Mouse (Mus musculus) hindbrain, postnatal 0 days (tissue): ENCODE results near the gene Tgfa. TPM values are rescaled to one million over a fixed set of nuclear protein-coding genes. Genes with fewer than 3 reads are reported as not detected.

Experiments
- ATAC-seq: fragments of 200-750 bp; cut with Nextera tagmentation; 2 replicates; pipeline ENCODE4 v1.8.0; 2017; ENCODE audit warnings: mild to moderate bottlenecking, moderate TSS enrichment, moderate library complexity
- DNase-seq: peaks from one replicate; pipeline ENCODE4 v3.0.0-alpha.2; 2015; ENCODE audit warnings: low spot score
- H3K27ac ChIP-seq: fragments of 300-500 bp; sonication (generic); 2 replicates; pipeline ENCODE4 v1.5.1; 2014; ENCODE audit warnings: mild to moderate bottlenecking
- H3K27me3 ChIP-seq: fragments of 300-500 bp; sonication (generic); 2 replicates; pipeline ENCODE4 v1.6.1; 2014; ENCODE audit warnings: low read length, mixed read lengths; ENCODE audit not compliant: insufficient read depth
- H3K36me3 ChIP-seq: fragments of 300-500 bp; sonication (generic); 2 replicates; pipeline ENCODE4 v1.6.1; 2014; ENCODE audit warnings: low read length, mixed read lengths; ENCODE audit not compliant: insufficient read depth
- H3K4me1 ChIP-seq: fragments of 300-500 bp; sonication (generic); 2 replicates; pipeline ENCODE4 v1.6.1; 2014; ENCODE audit warnings: antibody characterized with exemption, low read length, mixed read lengths; ENCODE audit not compliant: insufficient read depth
- H3K4me2 ChIP-seq: fragments of 300-500 bp; sonication (generic); 2 replicates; pipeline ENCODE4 v1.6.1; 2014; ENCODE audit warnings: low read depth, mild to moderate bottlenecking, low read length, moderate library complexity, mixed read lengths
- H3K4me3 ChIP-seq: fragments of 300-500 bp; sonication (generic); 2 replicates; pipeline ENCODE4 v1.5.1; 2014; ENCODE audit warnings: low read length
- H3K9ac ChIP-seq: fragments of 300-500 bp; sonication (generic); replicated peaks from 2 replicates; pipeline ENCODE4 v1.6.1; 2014; ENCODE audit warnings: mild to moderate bottlenecking, low read length, moderate library complexity, mixed read lengths
- H3K9me3 ChIP-seq: fragments of 300-500 bp; sonication (generic); 2 replicates; pipeline ENCODE4 v1.6.1; 2016; ENCODE audit warnings: low read length, mixed read lengths
- CTCF ChIP-seq: IDR thresholded peaks from 2 replicates; pipeline ENCODE4 v1.5.1; 2016; ENCODE audit warnings: antibody characterized with exemption, control low read depth, low read depth
- WGBS: fragments of 180-500 bp; shearing (Covaris S2); extraction: QIAGEN DNeasy Blood & Tissue Kit; methylation state at CpG from one replicate; pipeline ENCODE4 v1.1.7; 2014; 5-methylcytosine and 5-hydroxymethylcytosine counted together
- polyA plus RNA-seq: library from polyadenylated mRNA; unstranded; fragments of >200 nt; fragmentation: Nextera tagmentation; extraction: Ambion mirVana; gene quantifications from 2 replicates; pipeline ENCODE4 v1.2.1, GENCODE M21; 2015
- total RNA-seq: library from RNA; depleted of rRNA; stranded (reverse); fragments of >200 nt; gene quantifications from 2 replicates; pipeline ENCODE4 v1.2.3, GENCODE M21; 2014

The Tgfa gene
- total and polyA plus RNA-seq, 2 experiments from 2014 or later = 14.2 to 40.5 TPM

GRCm38 (mm10) chr6:86222381-86222780, 27.4 kb downstream of the Tgfa start:
- 44% methylated on average over 7 of the region's 7 CpGs for WGBS
- TF ChIP-seq CTCF = no peak
- H3K4me1 ChIP-seq = no peaks in the 10 kb centered on the region

DNA sequence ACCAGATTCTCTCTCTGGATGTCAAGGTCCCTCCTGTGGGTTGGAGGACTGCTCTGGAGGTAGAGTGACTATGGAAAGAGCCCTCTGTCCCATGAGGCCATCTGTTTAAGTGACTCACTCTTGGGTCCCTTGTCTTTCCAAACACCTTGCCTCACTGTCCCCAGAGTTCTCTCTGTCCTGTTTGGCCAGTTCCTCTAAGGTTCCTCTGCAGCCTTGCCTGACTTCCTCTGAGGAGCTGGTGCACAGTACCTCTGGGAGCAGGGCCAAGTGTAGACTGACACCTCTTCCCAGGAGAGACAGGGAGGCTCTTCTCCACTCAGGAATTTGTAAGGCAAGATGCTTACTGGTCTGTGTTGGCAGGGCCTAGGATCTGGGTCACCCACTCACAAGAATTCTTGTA, 30.6 kb downstream of the Tgfa start:
- ATAC-seq (no peak), DNase-seq (no peak)
- H3K9me3 ChIP-seq = no peaks in the 10 kb centered on the region
- no peaks in the 10 kb centered on the region for H3K36me3 ChIP-seq
- no peak overlapping the region for H3K4me3 ChIP-seq
- TF ChIP-seq CTCF = no peak
- H3K4me1 ChIP-seq = no peaks in the 10 kb centered on the region
- H3K27me3 ChIP-seq = no peaks in the 10 kb centered on the region
- H3K9ac ChIP-seq = no peak overlapping the region
- no peak overlapping the region for H3K4me2 ChIP-seq
- no peak overlapping the region for H3K27ac ChIP-seq

More at GRCm38 (mm10) chr6:86222381-86222780, 27.4 kb downstream of the Tgfa start:
- no peak overlapping the region for H3K4me3 ChIP-seq
- no peaks in the 10 kb centered on the region for H3K9me3 ChIP-seq
- DNase-seq (no peak), ATAC-seq (no peak)
- H3K27me3 ChIP-seq = no peaks in the 10 kb centered on the region
- no peak overlapping the region for H3K27ac ChIP-seq
- H3K36me3 ChIP-seq = no peaks in the 10 kb centered on the region
- H3K4me2 ChIP-seq = no peak overlapping the region
- no peak overlapping the region for H3K9ac ChIP-seq

GRCm38 (mm10) chr6:86232367-86232766, 37.3 kb downstream of the Tgfa start:
- Histone ChIP-seq H3K9ac (no peak overlapping the region), H3K4me2 (no peak overlapping the region), H3K4me1 (no peaks in the 10 kb centered on the region), H3K36me3 (no peaks in the 10 kb centered on the region), H3K27ac (no peak overlapping the region), H3K27me3 (no peaks in the 10 kb centered on the region), H3K4me3 (no peak overlapping the region), H3K9me3 (no peaks in the 10 kb centered on the region)
- TF ChIP-seq CTCF = no peak
- DNase-seq (no peak), ATAC-seq (no peak)
- WGBS = 88% methylated on average over 5 of the region's 5 CpGs

DNA sequence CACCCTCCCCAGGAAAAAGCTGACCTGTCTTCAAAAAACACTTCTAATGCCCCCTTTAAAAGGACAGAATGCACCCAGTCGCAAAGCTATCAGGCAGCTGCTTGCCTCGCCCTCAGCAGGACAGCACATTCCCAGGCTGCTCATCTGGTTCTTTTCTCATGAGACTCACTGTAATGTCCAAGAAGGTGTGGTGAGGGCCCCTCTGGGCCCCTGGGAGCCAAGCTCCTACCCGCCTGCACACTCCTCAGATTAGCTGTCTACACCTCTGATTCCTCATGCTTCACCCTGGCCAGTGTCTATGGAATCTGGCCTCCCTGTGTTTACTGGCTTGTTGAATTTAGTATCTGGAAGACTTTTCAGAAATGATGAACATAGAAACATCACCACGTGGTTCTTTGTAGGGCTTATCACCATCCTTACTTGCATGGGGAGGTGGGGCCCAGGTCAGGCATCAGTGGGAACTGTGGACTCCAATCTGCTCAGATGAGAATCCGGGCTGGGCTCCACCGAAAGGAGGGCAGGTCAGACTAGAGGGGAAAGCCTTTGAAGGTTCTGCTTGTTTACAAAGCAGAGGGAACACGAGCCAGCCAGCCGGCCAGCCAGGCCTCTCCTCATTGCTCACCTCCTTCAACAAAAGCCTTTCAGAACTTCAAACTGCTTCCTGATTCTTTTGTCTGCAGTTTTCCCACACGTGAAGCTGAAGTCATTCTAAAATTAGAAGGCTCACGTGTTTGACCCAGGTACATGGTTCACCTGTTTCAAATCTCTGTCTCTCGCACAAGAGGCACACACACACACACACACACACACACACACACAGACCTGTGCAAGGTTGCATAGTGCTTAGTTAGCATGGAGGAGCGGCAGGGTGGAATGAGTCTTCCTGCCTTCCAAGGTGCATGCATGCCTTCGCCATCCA, 38.7 kb downstream of the Tgfa start:
- 44% methylated on average over 13 of the region's 13 CpGs for WGBS
- no peak for TF ChIP-seq CTCF
- Histone ChIP-seq H3K27ac (no peak overlapping the region; the same call in 1 of the 2 replicates), H3K36me3 (no peaks in the 10 kb centered on the region), H3K4me1 (no peaks in the 10 kb centered on the region), H3K27me3 (no peaks in the 10 kb centered on the region), H3K4me3 (no peak overlapping the region), H3K9me3 (no peaks in the 10 kb centered on the region), H3K9ac (no peak overlapping the region), H3K4me2 (no peak overlapping the region)
- DNase-seq (no peak), ATAC-seq (no peak)

DNA sequence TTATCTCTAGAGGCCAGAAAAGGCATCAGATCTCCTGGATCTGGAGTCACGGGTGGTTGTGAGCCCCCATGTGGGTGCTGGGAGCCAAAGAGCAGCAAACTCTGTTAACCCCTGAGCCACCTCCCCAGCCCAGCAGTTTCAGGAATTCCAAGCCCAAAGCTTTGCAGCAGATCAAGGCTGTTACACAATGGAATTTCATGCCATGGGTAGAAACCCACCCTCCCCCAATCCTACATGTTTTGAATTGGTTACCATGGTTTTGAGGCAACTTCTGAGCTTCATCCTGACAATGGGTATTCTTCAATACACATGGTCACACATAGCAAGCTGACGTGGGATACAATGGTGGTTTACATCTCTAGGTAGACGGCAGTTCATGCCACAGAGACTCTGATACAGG, 49.8 kb downstream of the Tgfa start:
- DNase-seq = no peak
- no peak overlapping the region for H3K4me2 ChIP-seq
- no peaks in the 10 kb centered on the region for H3K27me3 ChIP-seq
- no peak overlapping the region for H3K27ac ChIP-seq
- 0 out of 2 replicates have a peak, but pooled peaks cover 2% of the 10 kb centered on the region for H3K4me1 ChIP-seq
- H3K9ac ChIP-seq = no peak overlapping the region
- no peaks in the 10 kb centered on the region for H3K36me3 ChIP-seq
- H3K4me3 ChIP-seq = no peak overlapping the region
- WGBS = 17% methylated on average over 3 of the region's 3 CpGs
- H3K9me3 ChIP-seq = no peaks in the 10 kb centered on the region
- ATAC-seq = no peak
- no peak for TF ChIP-seq CTCF

DNA sequence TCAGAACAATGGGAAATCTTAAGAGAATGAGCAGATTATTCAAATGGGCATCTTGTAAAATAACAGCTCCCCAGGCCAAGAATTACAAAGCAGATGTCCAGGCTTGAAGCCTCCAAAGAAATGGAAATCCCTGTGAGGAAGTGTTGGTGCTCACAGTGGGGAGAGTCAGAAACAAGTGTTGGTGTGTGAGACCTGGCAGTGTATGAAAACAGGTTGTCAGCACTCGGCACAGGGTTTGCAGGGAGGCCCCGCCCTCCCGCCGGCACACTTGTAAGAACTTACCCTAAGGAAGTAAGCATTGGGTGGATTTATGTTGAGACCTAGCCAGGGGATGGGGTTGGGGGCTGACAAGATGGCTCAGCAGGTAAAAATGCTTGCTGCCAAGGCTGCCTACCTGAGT, 50.9 kb downstream of the Tgfa start:
- DNase-seq (no peak), ATAC-seq (no peak)
- no peak overlapping the region for H3K9ac ChIP-seq
- 41% methylated on average over 4 of the region's 4 CpGs for WGBS
- H3K4me1 ChIP-seq = 0 out of 2 replicates have a peak, but pooled peaks cover 5% of the 10 kb centered on the region
- no peaks in the 10 kb centered on the region for H3K9me3 ChIP-seq
- no peak for TF ChIP-seq CTCF
- no peak overlapping the region for H3K27ac ChIP-seq
- no peaks in the 10 kb centered on the region for H3K36me3 ChIP-seq
- H3K4me2 ChIP-seq = no peak overlapping the region
- H3K4me3 ChIP-seq = no peak overlapping the region
- no peaks in the 10 kb centered on the region for H3K27me3 ChIP-seq

DNA sequence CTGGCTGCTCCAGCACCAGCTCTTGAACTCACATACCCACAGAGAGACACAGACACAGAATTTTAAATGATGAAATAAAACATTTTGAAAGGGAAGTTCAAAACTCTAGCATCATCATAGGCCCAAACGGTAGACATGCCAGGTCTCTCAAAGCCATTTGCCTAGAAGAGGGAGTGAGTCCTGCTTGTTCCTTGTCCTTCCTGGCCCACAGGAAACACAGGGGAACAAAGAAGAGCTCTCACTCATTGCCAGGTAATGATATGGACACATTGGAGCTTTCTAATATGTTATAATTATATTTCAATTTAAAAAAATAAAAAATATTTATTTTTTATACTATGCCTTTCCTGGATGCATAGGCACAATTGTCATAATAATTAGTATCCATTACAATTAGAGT, 53.5 kb downstream of the Tgfa start:
- ATAC-seq (no peak), DNase-seq (no peak)
- Histone ChIP-seq H3K9me3 (no peaks in the 10 kb centered on the region), H3K36me3 (no peaks in the 10 kb centered on the region), H3K27me3 (no peaks in the 10 kb centered on the region), H3K27ac (no peak overlapping the region), H3K4me3 (no peak overlapping the region), H3K9ac (no peak overlapping the region), H3K4me1 (0 out of 2 replicates have a peak, but pooled peaks cover 11% of the 10 kb centered on the region), H3K4me2 (no peak overlapping the region)
- no peak for TF ChIP-seq CTCF
- 71% methylated on average over 1 of the region's 1 CpGs for WGBS
